Mouse (Mus musculus): ENCODE results near the gene Pds5b.

DNA sequence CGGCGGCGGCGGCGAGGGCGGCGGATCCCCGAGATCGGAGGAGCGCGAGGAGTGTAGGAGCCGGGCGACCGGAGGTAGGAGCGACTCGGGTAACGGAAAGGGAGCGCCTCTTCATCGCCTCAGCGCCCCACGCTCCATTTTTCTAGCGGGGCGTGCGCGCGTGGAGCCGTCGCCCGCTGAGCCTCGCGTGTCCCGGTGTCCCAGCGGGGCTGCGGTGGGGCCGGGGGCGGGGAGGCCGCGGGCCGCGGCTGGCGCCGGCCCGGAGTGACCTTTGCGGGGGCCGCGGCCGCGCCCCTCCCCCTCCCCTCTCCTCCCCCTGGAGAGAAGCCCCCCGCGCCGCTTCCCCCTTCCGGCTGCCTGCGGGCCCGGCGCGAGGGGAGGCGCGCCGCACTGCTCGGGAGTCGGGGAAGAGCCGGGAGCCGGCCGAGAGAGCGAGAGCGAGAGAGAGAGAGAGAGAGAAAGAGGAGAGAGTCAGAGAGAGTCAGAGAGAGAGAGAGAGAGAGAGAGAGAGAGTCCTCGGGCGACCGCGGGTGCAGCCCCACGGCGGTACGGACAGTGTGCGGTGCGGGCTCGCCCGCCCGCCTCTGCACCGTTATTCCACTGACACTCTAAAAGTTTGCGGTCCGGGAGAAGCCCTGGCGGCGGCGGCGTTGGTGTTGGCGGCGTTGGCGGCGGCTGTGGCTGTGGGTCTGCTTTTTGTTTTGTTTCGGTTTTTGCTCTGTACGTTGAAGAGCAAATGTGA, 512 bp downstream of the Pds5b start:
- TF ChIP-seq CTCF (IDR thresholded peaks at IDR 0.05; ENCODE audit: borderline replicate concordance, insufficient read depth, low read depth, low read length) (no peak), POLR2A (IDR thresholded peaks at IDR 0.05; ENCODE audit: borderline replicate concordance, insufficient read depth, low read length) (0 out of 2 replicates have a peak, but pooled peaks have one; percentile 7)

Measured in cerebellum, adult 2 months (tissue).